Mouse (Mus musculus) heart, postnatal 0 days (tissue): ENCODE data around the gene Neurod4. TPM values are rescaled to one million over a fixed set of nuclear protein-coding genes. Genes with fewer than 3 reads are reported as not detected.

Experiments
- ATAC-seq: fragments of 200-750 bp; cut with Nextera tagmentation; 2 replicates; pipeline ENCODE4 v1.8.0; 2017; ENCODE audit warnings: low read depth, moderate number of reproducible peaks, moderate library complexity; ENCODE audit not compliant: insufficient read depth
- DNase-seq: peaks from one replicate; pipeline ENCODE4 v3.0.0-alpha.2; 2016; ENCODE audit warnings: low spot score
- H3K27ac ChIP-seq: fragments of 300-500 bp; sonication (generic); 2 replicates; pipeline ENCODE4 v1.5.1; 2014; ENCODE audit warnings: low read depth, mild to moderate bottlenecking
- H3K27me3 ChIP-seq: fragments of 300-500 bp; sonication (generic); 2 replicates; pipeline ENCODE4 v1.6.1; 2014; ENCODE audit warnings: low read length, mixed read lengths; ENCODE audit not compliant: control insufficient read depth, insufficient read depth
- H3K36me3 ChIP-seq: fragments of 300-500 bp; sonication (generic); replicated peaks from 2 replicates; pipeline ENCODE4 v1.6.1; 2014; ENCODE audit warnings: low read length, mixed read lengths; ENCODE audit not compliant: control insufficient read depth, insufficient read depth
- H3K4me1 ChIP-seq: fragments of 300-500 bp; sonication (generic); 2 replicates; pipeline ENCODE4 v1.6.1; 2014; ENCODE audit warnings: antibody characterized with exemption; ENCODE audit not compliant: control insufficient read depth, insufficient read depth
- H3K4me2 ChIP-seq: fragments of 300-500 bp; sonication (generic); 2 replicates; pipeline ENCODE4 v1.6.1; 2014; ENCODE audit warnings: low read depth, mild to moderate bottlenecking, low read length, moderate library complexity
- H3K4me3 ChIP-seq: fragments of 300-500 bp; sonication (generic); 2 replicates; pipeline ENCODE4 v1.5.1; 2014; ENCODE audit warnings: low read depth, low read length
- H3K9ac ChIP-seq: fragments of 300-500 bp; sonication (generic); replicated peaks from 2 replicates; pipeline ENCODE4 v1.6.1; 2014; ENCODE audit warnings: low read depth, low read length, mixed read lengths
- H3K9me3 ChIP-seq: fragments of 300-500 bp; sonication (generic); replicated peaks from 2 replicates; pipeline ENCODE4 v1.6.1; 2016; ENCODE audit warnings: low read length; ENCODE audit not compliant: control insufficient read depth
- CTCF ChIP-seq: IDR thresholded peaks from 2 replicates; pipeline ENCODE4 v1.5.1; 2016; ENCODE audit warnings: antibody characterized with exemption, control low read depth, low read depth
- EP300 ChIP-seq: IDR thresholded peaks from 2 replicates; pipeline ENCODE4 v1.6.1; 2016; ENCODE audit warnings: antibody characterized with exemption, low read depth
- WGBS: fragments of 180-500 bp; shearing (Covaris S2); extraction: QIAGEN DNeasy Blood & Tissue Kit; methylation state at CpG from one replicate; pipeline ENCODE4 v1.1.7; 2014; 5-methylcytosine and 5-hydroxymethylcytosine counted together
- polyA plus RNA-seq: library from polyadenylated mRNA; unstranded; fragments of >200 nt; fragmentation: Nextera tagmentation; extraction: Ambion mirVana; gene quantifications from 2 replicates; pipeline ENCODE4 v1.2.1, GENCODE M21; 2015
- total RNA-seq: library from RNA; depleted of rRNA; stranded (reverse); fragments of >200 nt; gene quantifications from 2 replicates; pipeline ENCODE4 v1.2.3, GENCODE M21; 2014; ENCODE audit warnings: low replicate concordance

The Neurod4 gene
- total and polyA plus RNA-seq, 2 experiments from 2014 or later: not detected

- H3K4me2 ChIP-seq: no peak overlapping the region
- ATAC-seq (no peak), DNase-seq (no peak)
- H3K27me3 ChIP-seq: no peaks in the 10 kb centered on the region
- 18% methylated on average over 3 of the region's 3 CpGs for WGBS
- no peak overlapping the region for H3K4me3 ChIP-seq
- TF ChIP-seq EP300 (no peak), CTCF (no peak)
- no peaks in the 10 kb centered on the region for H3K9me3 ChIP-seq
- no peaks in the 10 kb centered on the region for H3K4me1 ChIP-seq
- H3K27ac ChIP-seq: no peak overlapping the region
- no peaks in the 10 kb centered on the region for H3K36me3 ChIP-seq
- H3K9ac ChIP-seq: no peak overlapping the region
These were observed 13.8 kb upstream of the Neurod4 start for GRCm38 (mm10) chr10:130293741-130294408.

- 45% methylated on average over 3 of the region's 3 CpGs for WGBS
- TF ChIP-seq CTCF (no peak), EP300 (no peak)
These were observed 8.0 kb upstream of the Neurod4 start for GRCm38 (mm10) chr10:130288007-130288406.

GRCm38 (mm10) chr10:130287201-130287600 is 7.2 kb upstream of the Neurod4 start:
- no peak for DNase-seq
- no peak for ATAC-seq
- Histone ChIP-seq H3K9ac (no peak overlapping the region), H3K4me3 (no peak overlapping the region), H3K27me3 (no peaks in the 10 kb centered on the region), H3K36me3 (no peaks in the 10 kb centered on the region), H3K4me2 (no peak overlapping the region), H3K4me1 (no peaks in the 10 kb centered on the region), H3K27ac (no peak overlapping the region), H3K9me3 (no peaks in the 10 kb centered on the region)
- TF ChIP-seq EP300 (no peak), CTCF (no peak)
- WGBS: 54% methylated on average over 1 of the region's 1 CpGs

More at GRCm38 (mm10) chr10:130288007-130288406, 8.0 kb upstream of the Neurod4 start:
- ATAC-seq: no peak
- H3K4me2 ChIP-seq: no peak overlapping the region
- no peaks in the 10 kb centered on the region for H3K27me3 ChIP-seq
- H3K4me1 ChIP-seq: no peaks in the 10 kb centered on the region
- no peak overlapping the region for H3K4me3 ChIP-seq
- DNase-seq: no peak
- no peak overlapping the region for H3K9ac ChIP-seq
- H3K9me3 ChIP-seq: no peaks in the 10 kb centered on the region
- no peak overlapping the region for H3K27ac ChIP-seq
- no peaks in the 10 kb centered on the region for H3K36me3 ChIP-seq

- Histone ChIP-seq H3K4me1 (no peaks in the 10 kb centered on the region), H3K36me3 (no peaks in the 10 kb centered on the region), H3K4me3 (no peak overlapping the region), H3K4me2 (no peak overlapping the region), H3K27ac (no peak overlapping the region), H3K9me3 (no peaks in the 10 kb centered on the region), H3K9ac (no peak overlapping the region), H3K27me3 (no peaks in the 10 kb centered on the region)
- WGBS: 13% methylated on average over 1 of the region's 1 CpGs
- no peak for ATAC-seq
- no peak for DNase-seq
- TF ChIP-seq EP300 (no peak), CTCF (no peak)
These were observed 2.0 kb upstream of the Neurod4 start for GRCm38 (mm10) chr10:130281982-130282449.

- H3K27me3 ChIP-seq: no peaks in the 10 kb centered on the region
- WGBS: 78% methylated on average over 2 of the region's 2 CpGs
- no peaks in the 10 kb centered on the region for H3K36me3 ChIP-seq
- H3K9me3 ChIP-seq: no peaks in the 10 kb centered on the region
- ATAC-seq: no peak
- H3K27ac ChIP-seq: no peak overlapping the region
- TF ChIP-seq EP300: no peak
- H3K4me2 ChIP-seq: no peak overlapping the region
- no peak overlapping the region for H3K9ac ChIP-seq
- no peak for DNase-seq
- H3K4me3 ChIP-seq: no peak overlapping the region
- no peaks in the 10 kb centered on the region for H3K4me1 ChIP-seq
These were observed 3.5 kb downstream of the Neurod4 start for GRCm38 (mm10) chr10:130276496-130276895.

- no peak overlapping the region for H3K27ac ChIP-seq
- DNase-seq: no peak
- no peak overlapping the region for H3K4me2 ChIP-seq
- no peak for TF ChIP-seq CTCF
- TF ChIP-seq EP300: no peak
- H3K4me1 ChIP-seq: no peaks in the 10 kb centered on the region
- H3K9ac ChIP-seq: no peak overlapping the region
- no peak for ATAC-seq
- no peak overlapping the region for H3K4me3 ChIP-seq
- no peaks in the 10 kb centered on the region for H3K36me3 ChIP-seq
- no peaks in the 10 kb centered on the region for H3K9me3 ChIP-seq
- 50% methylated on average over 2 of the region's 2 CpGs for WGBS
- no peaks in the 10 kb centered on the region for H3K27me3 ChIP-seq
These were observed 4.3 kb downstream of the Neurod4 start for GRCm38 (mm10) chr10:130275759-130276158.
